Mouse (Mus musculus) spleen, adult 2 months (tissue): ENCODE measurements around the gene Spg21.

Experiments used
- CTCF ChIP-seq: fragments of 200-500 bp; IDR thresholded peaks from 2 replicates; pipeline ENCODE4 v1.5.1; 2011; ENCODE audit warnings: mild to moderate bottlenecking, inconsistent platforms; ENCODE audit not compliant: insufficient read depth, insufficient read length, insufficient replicate concordance; ENCODE audit errors: extremely low read depth
- POLR2A ChIP-seq: fragments of 200-500 bp; IDR thresholded peaks from 2 replicates; pipeline ENCODE4 v1.6.1; 2011; ENCODE audit warnings: low read depth, low read length, inconsistent platforms

DNA sequence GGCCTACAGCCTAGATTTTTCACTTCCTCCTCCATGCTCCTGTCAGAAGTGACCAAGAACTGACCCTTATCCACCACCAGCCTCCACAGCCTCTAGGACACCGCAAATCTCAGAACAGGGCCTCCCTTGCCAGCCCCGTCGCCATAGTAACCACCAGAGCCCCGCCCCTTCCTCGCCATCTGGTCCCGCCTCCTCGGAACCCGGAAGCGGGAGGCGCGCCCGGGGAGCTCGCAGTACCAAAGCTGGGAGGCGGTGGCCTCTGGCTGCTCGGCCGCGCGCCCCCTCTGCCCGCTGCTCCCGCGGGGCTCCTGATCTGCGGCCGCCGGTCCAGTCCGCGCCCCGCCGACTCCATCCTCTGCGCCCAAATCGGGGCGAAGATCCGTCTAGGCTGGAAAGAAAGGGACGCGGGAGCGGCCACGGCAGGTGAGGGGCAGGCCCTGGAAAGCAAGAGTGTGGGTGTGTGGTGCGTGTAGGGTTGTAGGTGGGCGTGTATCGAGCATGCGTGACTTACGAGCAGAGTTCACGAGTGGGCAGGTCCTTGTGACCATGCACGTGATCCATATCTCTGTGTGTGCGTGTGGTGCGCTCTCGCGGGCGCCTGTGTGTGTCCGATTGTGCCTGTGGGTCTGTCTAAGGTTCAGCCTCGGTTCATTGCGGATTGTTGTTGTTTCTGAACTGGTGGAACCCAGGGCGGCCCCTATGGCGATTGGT lies at the start of gene Spg21:
- no peak for TF ChIP-seq CTCF
- TF ChIP-seq POLR2A, result no peak
